Mouse (Mus musculus): ENCODE data around the gene Vmn2r18. TPM values are rescaled to one million over a fixed set of nuclear protein-coding genes. Genes with fewer than 3 reads are reported as not detected.

The Vmn2r18 gene
- 0.20 and 0.23 TPM in 2 replicates for polyA plus RNA-seq (2012; rRNA removed)

DNA sequence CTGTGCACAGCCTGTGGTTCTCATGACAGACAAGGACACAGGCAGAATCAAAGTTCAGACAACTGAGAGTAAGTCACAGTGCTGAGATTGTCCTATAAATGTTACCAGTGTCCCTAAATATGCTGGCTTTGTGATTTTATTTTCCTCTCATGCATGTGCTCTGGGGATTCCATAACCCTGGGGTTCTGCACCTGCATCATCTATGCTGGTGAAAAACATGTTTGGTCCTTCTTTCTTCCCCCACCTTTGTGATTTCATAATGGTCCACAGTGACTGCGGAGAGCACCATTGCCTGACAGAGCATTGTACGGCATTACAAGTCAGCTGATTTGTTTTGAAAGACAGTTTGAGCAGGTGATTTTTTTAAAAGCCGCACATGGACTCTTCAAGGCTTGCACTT lies at the start of gene Vmn2r18:
Gene Vmn2r18 (minus strand): TSS at position 101 of the 400 bp plus-strand sequence.
- TF ChIP-seq CTCF (IDR thresholded peaks at IDR 0.05; ENCODE audit: control insufficient read depth, insufficient read depth, insufficient replicate concordance, low read depth, low read length) (no peak), POLR2A (IDR thresholded peaks at IDR 0.05; ENCODE audit: control insufficient read depth, low read depth, low read length) (no peak)
- H3K4me1 ChIP-seq (ENCODE audit: control insufficient read depth, insufficient read depth, low read length), result no peaks in the 10 kb centered on the region
- no peak within 1 kb of the TSS for H3K27ac ChIP-seq (ENCODE audit: control insufficient read depth, insufficient read depth, low read depth, low read length)
- H3K36me3 ChIP-seq (ENCODE audit: control insufficient read depth, insufficient read depth, low read length), result no peaks in the 10 kb centered on the region
- no peaks in the 10 kb centered on the region for H3K27me3 ChIP-seq (ENCODE audit: control insufficient read depth, insufficient read depth, low read length)
- no peak within 1 kb of the TSS for H3K4me3 ChIP-seq (ENCODE audit: control insufficient read depth, low read depth, low read length)

DNA sequence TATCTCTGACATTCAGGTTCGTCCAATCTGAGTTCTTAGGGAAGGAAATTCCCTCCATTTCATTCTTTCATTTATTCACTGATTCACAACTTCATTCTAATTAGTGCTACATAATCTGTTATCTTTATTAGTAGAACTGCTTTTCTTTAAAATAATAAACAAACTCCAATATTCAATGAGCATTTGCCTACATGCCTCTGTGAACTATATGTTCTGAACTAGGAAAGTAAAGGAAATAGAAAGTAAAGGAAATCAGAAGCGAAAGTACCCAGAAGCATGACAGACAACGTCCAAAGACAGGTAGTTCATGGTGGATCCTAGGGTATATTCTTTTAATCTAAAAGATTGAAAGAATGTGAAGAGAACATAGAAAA lies 45.6 kb upstream of the Vmn2r18 start:
- TF ChIP-seq CTCF (IDR thresholded peaks at IDR 0.05; ENCODE audit: control insufficient read depth, insufficient read depth, insufficient replicate concordance, low read depth, low read length), result no peak
- H3K27me3 ChIP-seq (ENCODE audit: control insufficient read depth, insufficient read depth, low read length), result no peaks in the 10 kb centered on the region
- peak overlapping the region; percentile 63; the same call in 1 of the 2 replicates for H3K27ac ChIP-seq (ENCODE audit: control insufficient read depth, insufficient read depth, low read depth, low read length)
- no peaks in the 10 kb centered on the region for H3K4me1 ChIP-seq (ENCODE audit: control insufficient read depth, insufficient read depth, low read length)
- H3K4me3 ChIP-seq (ENCODE audit: control insufficient read depth, low read depth, low read length), result peak overlapping the region; percentile 92
- no peaks in the 10 kb centered on the region for H3K36me3 ChIP-seq (ENCODE audit: control insufficient read depth, insufficient read depth, low read length)

DNA sequence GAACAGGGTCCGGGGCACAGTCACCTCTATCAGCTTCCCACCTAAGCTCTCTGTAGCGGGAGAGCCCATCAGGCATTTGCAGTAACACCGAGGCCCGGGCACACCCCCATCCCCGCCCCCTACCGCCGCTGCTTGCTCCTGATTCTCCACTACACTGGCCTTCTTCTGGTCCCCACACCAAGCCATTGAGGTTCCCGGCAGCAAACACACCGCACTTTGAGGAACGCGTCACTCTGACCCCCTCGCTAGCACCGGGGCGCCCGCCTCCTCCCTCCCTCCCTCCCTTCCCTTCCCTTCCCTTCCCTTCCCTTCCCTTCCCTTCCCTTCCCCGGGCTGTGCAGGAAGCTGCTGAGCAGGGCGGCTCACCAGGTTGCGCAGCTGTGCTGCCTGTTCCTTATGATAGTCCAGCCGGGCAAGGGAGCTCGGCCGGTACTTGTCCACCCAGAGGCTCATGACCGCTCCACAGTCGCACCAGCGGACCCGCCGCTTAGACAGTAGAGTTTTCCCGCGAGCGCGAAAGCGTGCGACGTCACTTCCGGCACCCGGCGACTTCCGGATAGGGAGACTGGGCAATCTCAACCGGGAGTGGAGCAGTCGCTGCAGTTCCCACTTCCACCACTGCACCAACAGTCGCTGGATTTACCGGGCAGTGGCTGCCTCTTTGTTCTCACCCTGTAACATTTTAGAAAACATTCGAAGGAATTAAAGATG lies 45.0 kb upstream of the Vmn2r18 start, which contains the start of gene Rfc3:
Gene Rfc3 (minus strand): TSS at position 543 of the 711 bp plus-strand sequence.
- no peaks in the 10 kb centered on the region for H3K36me3 ChIP-seq (ENCODE audit: control insufficient read depth, insufficient read depth, low read length)
- H3K4me3 ChIP-seq (ENCODE audit: control insufficient read depth, low read depth, low read length), result peak within 1 kb of the TSS; percentile 92
- H3K27ac ChIP-seq (ENCODE audit: control insufficient read depth, insufficient read depth, low read depth, low read length), result peak within 1 kb of the TSS; percentile 63; the same call in 1 of the 2 replicates
- no peaks in the 10 kb centered on the region for H3K4me1 ChIP-seq (ENCODE audit: control insufficient read depth, insufficient read depth, low read length)
- H3K27me3 ChIP-seq (ENCODE audit: control insufficient read depth, insufficient read depth, low read length), result no peaks in the 10 kb centered on the region
- TF ChIP-seq POLR2A (IDR thresholded peaks at IDR 0.05; ENCODE audit: control insufficient read depth, low read depth, low read length), result peak; percentile 70
- TF ChIP-seq CTCF (IDR thresholded peaks at IDR 0.05; ENCODE audit: control insufficient read depth, insufficient read depth, insufficient replicate concordance, low read depth, low read length), result peak; percentile 52; the same call in 1 of the 2 replicates

DNA sequence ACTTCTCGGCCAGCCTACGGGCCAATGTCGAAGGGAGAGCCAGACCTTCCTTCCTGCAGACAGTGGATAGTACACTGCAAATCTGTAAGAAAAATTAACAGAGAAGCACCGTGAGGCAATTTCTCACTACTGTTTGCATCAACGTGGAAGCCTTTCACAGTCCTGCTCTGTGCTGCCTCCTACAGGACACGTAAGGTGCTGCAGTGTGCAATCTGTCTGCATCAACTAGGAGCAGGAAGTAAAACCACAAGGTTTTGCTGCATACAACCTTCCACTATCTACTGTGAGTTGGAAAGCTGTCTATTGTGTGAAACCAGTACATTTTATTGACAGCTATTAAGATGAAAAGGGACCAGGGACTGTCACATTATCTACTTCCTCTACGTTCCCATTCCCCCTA lies 39.0 kb upstream of the Vmn2r18 start:
- Histone ChIP-seq H3K27me3 (ENCODE audit: control insufficient read depth, insufficient read depth, low read length) (no peaks in the 10 kb centered on the region), H3K27ac (ENCODE audit: control insufficient read depth, insufficient read depth, low read depth, low read length) (no peak overlapping the region), H3K4me1 (ENCODE audit: control insufficient read depth, insufficient read depth, low read length) (no peaks in the 10 kb centered on the region), H3K4me3 (ENCODE audit: control insufficient read depth, low read depth, low read length) (no peak overlapping the region), H3K36me3 (ENCODE audit: control insufficient read depth, insufficient read depth, low read length) (no peaks in the 10 kb centered on the region; the same call in none of the 2 replicates)
- peak; percentile 75; the same call in 1 of the 2 replicates for TF ChIP-seq CTCF (IDR thresholded peaks at IDR 0.05; ENCODE audit: control insufficient read depth, insufficient read depth, insufficient replicate concordance, low read depth, low read length)
- no peak for TF ChIP-seq POLR2A (IDR thresholded peaks at IDR 0.05; ENCODE audit: control insufficient read depth, low read depth, low read length)

DNA sequence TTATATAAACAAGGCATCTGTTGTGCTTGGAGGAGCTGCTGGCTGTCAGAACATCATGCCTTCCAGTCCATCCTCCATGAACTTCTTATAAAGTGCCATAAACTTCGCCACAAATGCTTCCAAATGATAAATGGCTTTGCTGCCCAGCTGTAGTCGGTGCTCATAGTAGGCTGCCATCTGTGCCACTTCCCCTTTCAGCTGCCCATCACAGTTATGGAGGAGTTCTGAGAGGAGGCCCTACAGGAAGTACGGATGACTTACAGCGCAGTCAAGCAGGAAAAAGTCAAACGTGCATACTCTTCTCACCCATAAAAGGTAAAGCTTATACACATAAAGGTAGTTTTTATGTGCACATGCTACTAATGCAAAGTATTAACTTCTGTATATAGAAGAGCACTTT lies 37.0 kb upstream of the Vmn2r18 start:
- H3K27ac ChIP-seq (ENCODE audit: control insufficient read depth, insufficient read depth, low read depth, low read length), result no peak overlapping the region
- H3K4me3 ChIP-seq (ENCODE audit: control insufficient read depth, low read depth, low read length), result no peak overlapping the region
- TF ChIP-seq CTCF (IDR thresholded peaks at IDR 0.05; ENCODE audit: control insufficient read depth, insufficient read depth, insufficient replicate concordance, low read depth, low read length) (no peak), POLR2A (IDR thresholded peaks at IDR 0.05; ENCODE audit: control insufficient read depth, low read depth, low read length) (no peak)
- no peaks in the 10 kb centered on the region; the same call in none of the 2 replicates for H3K36me3 ChIP-seq (ENCODE audit: control insufficient read depth, insufficient read depth, low read length)
- H3K4me1 ChIP-seq (ENCODE audit: control insufficient read depth, insufficient read depth, low read length), result no peaks in the 10 kb centered on the region
- H3K27me3 ChIP-seq (ENCODE audit: control insufficient read depth, insufficient read depth, low read length), result no peaks in the 10 kb centered on the region

DNA sequence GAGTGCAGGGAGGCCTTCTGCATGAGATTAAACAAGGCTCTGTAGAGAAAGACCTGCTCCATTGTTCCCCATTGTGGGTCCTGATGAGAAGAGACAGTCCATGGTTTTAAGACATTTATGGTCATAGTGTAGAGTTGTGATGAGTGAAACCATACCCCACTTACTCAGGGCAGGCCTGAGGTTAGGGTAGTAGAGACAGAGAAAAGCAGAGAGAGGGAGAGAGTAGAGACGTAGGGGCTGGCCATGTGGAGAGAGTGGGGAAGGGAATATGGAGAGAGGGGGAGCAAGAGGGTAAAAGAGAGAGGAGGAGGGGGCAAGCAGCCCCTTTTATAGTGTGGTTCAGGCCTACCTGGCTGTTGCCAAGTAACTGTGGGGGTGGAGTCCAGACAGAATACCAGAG lies 36.3 kb upstream of the Vmn2r18 start:
- Histone ChIP-seq H3K27me3 (ENCODE audit: control insufficient read depth, insufficient read depth, low read length) (no peaks in the 10 kb centered on the region), H3K36me3 (ENCODE audit: control insufficient read depth, insufficient read depth, low read length) (no peaks in the 10 kb centered on the region; the same call in none of the 2 replicates), H3K4me1 (ENCODE audit: control insufficient read depth, insufficient read depth, low read length) (no peaks in the 10 kb centered on the region), H3K4me3 (ENCODE audit: control insufficient read depth, low read depth, low read length) (no peak overlapping the region), H3K27ac (ENCODE audit: control insufficient read depth, insufficient read depth, low read depth, low read length) (no peak overlapping the region)
- TF ChIP-seq POLR2A (IDR thresholded peaks at IDR 0.05; ENCODE audit: control insufficient read depth, low read depth, low read length) (no peak), CTCF (IDR thresholded peaks at IDR 0.05; ENCODE audit: control insufficient read depth, insufficient read depth, insufficient replicate concordance, low read depth, low read length) (no peak)

DNA sequence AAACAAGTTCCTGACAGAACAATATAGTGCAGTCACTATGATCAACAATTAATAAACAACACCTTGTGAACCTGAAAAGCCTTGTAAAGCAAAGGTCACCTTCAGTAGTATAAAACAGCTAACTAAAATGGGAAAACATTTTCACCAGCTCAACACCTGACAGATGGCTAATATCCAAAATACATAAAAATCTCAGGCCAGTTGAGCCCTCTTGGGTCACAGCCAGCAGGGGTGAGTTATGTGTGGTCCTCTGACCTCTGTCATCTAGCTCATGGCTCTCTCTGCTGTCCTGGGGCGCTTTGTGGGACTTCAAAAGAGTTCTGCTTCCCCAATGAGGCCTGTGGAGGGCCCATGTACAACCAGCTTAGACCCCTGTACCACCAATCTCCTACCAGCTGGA lies 4.1 kb downstream of the Vmn2r18 start:
- H3K4me1 ChIP-seq (ENCODE audit: control insufficient read depth, insufficient read depth, low read length), result no peaks in the 10 kb centered on the region
- TF ChIP-seq POLR2A (IDR thresholded peaks at IDR 0.05; ENCODE audit: control insufficient read depth, low read depth, low read length) (no peak), CTCF (IDR thresholded peaks at IDR 0.05; ENCODE audit: control insufficient read depth, insufficient read depth, insufficient replicate concordance, low read depth, low read length) (no peak)
- H3K36me3 ChIP-seq (ENCODE audit: control insufficient read depth, insufficient read depth, low read length), result no peaks in the 10 kb centered on the region
- no peak overlapping the region for H3K27ac ChIP-seq (ENCODE audit: control insufficient read depth, insufficient read depth, low read depth, low read length)
- no peak overlapping the region for H3K4me3 ChIP-seq (ENCODE audit: control insufficient read depth, low read depth, low read length)
- no peaks in the 10 kb centered on the region for H3K27me3 ChIP-seq (ENCODE audit: control insufficient read depth, insufficient read depth, low read length)

Other genes starting within 250 kb of the Vmn2r18 start
- not detected in 2 replicates for gene Gm42906, start 177.9 kb downstream of the Vmn2r18 start, polyA plus RNA-seq (2012; rRNA removed)
- gene Rfc3, start 45.2 kb upstream of the Vmn2r18 start, polyA plus RNA-seq (2012; rRNA removed), result 9.6 and 10.9 TPM in 2 replicates

Data from testis, adult 2 months (tissue).